Mouse (Mus musculus) lung, postnatal 36 days (tissue): ENCODE results near the gene Eml4.

Source experiments
- DNase-seq: peaks from one replicate; pipeline ENCODE4 v3.0.0; 2022; ENCODE audit warnings: mixed read lengths

The Eml4 gene

GRCm38 (mm10) chr17:83503693-83504092, 153.0 kb downstream of the Eml4 start:
- DNase-seq = no peak

- no peak for DNase-seq
These were observed 161.4 kb downstream of the Eml4 start for GRCm38 (mm10) chr17:83512130-83512529.

GRCm38 (mm10) chr17:83513655-83514212, 163.0 kb downstream of the Eml4 start:
- no peak for DNase-seq

GRCm38 (mm10) chr17:83514213-83514701, 163.5 kb downstream of the Eml4 start:
- peak; percentile 94 for DNase-seq

GRCm38 (mm10) chr17:83517280-83518015, 166.7 kb downstream of the Eml4 start, which contains the start of gene Cox7a2l:
TSS of gene Cox7a2l (minus strand) at chr17:83517330.
- DNase-seq = no peak

GRCm38 (mm10) chr17:83521881-83522280, 171.2 kb downstream of the Eml4 start:
- DNase-seq = no peak

- DNase-seq = no peak
These were observed 172.1 kb downstream of the Eml4 start for GRCm38 (mm10) chr17:83522590-83523379.

- no peak for DNase-seq
These were observed 174.0 kb downstream of the Eml4 start for GRCm38 (mm10) chr17:83524753-83525152.

GRCm38 (mm10) chr17:83525596-83525995, 174.9 kb downstream of the Eml4 start:
- DNase-seq = no peak

- DNase-seq = no peak
These were observed 175.4 kb downstream of the Eml4 start for GRCm38 (mm10) chr17:83526091-83526561.

GRCm38 (mm10) chr17:83526624-83527532, 176.1 kb downstream of the Eml4 start:
- DNase-seq = peak; percentile 71

- peak; percentile 64 for DNase-seq
These were observed 177.1 kb downstream of the Eml4 start for GRCm38 (mm10) chr17:83527651-83528381.
